Comparison of ENCODE assay signal across 10 mouse cellular contexts in the genomic region with DNA sequence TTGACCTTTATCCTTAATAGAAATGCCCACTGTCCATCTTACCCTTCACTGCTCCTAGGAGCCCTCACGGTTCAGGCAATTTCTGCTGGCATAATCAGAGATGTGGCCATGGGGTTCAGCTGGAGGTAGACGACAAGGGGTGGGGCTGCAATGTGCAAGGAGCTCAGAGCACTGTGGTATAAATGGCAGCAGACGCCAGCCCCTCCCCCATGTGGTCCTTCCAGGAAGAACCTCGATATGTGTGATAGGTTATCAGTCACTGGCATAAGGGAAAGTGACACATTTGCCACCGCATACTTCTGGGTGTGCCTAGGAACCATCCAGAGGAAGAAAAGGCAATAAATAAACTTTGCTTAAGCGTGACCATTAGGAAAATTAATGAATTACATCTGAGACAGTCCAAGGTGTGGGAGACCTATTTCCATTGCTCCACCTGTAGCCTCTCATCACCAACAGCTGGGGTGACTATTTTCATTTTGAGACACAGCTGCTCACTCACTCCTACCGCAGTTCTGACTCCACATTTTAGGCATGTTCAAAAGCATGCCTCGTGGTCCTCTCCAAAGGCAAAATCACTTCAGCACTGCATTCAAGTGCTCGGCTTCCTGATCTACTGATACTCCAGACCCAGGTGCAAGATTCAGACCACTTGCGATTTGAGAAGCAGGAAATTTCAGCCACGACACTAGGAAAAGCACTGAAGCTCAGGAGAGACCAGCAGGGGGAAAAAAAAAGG. TPM values are rescaled to one million over a fixed set of nuclear protein-coding genes. Genes with fewer than 3 reads are reported as not detected.
A peak's percentile ranks its signal among the peaks of the same experiment; 100 is the strongest.
DNase-seq lines count a peak whose midpoint lies in the region; ATAC-seq and TF ChIP-seq lines count a peak whose summit lies in the region.
"Had no signal": no experiment of that assay in that cellular context is flagged by ENCODE, and none has a peak within 500 bp of the region (broad histone marks: within the 10 kb centered on the region; RNA-seq: fewer than 3 reads in every experiment).

No protein-coding gene starts in this region.

- no peak overlapping the region for H3K4me3 ChIP-seq in hindbrain, embryonic 12.5 days
- no peak overlapping the region for H3K4me3 ChIP-seq in hindbrain, embryonic 16.5 days (ENCODE audit: low read length)
- no peak overlapping the region for H3K4me3 ChIP-seq in embryonic facial prominence, embryonic 12.5 days
- no peak overlapping the region for H3K4me3 ChIP-seq in heart, adult 2 months
- H3K4me3 ChIP-seq: embryonic facial prominence, embryonic 15.5 days had no signal

- no peak overlapping the region for H3K9ac ChIP-seq in hindbrain, embryonic 12.5 days
- no peak overlapping the region for H3K9ac ChIP-seq in hindbrain, embryonic 16.5 days (ENCODE audit: low read depth, low read length)
- no peak overlapping the region for H3K9ac ChIP-seq in embryonic facial prominence, embryonic 12.5 days
- H3K9ac ChIP-seq in heart, adult 2 months (ENCODE audit: low read depth, low read length), result no peak overlapping the region
- H3K9ac ChIP-seq: embryonic facial prominence, embryonic 15.5 days had no signal

- TF ChIP-seq POLR2A in heart, adult 2 months (IDR thresholded peaks at IDR 0.05; ENCODE audit: insufficient read depth, low read depth, low read length), result no peak

- no peaks in the 10 kb centered on the region for H3K79me2 ChIP-seq in heart, adult 2 months (replicated peaks; ENCODE audit: control insufficient read depth, insufficient read depth, low read length)

- H3K27ac ChIP-seq in hindbrain, embryonic 12.5 days, result no peak overlapping the region
- H3K27ac ChIP-seq in hindbrain, embryonic 16.5 days (ENCODE audit: low read depth, low read length), result no peak overlapping the region
- no peak overlapping the region for H3K27ac ChIP-seq in embryonic facial prominence, embryonic 12.5 days
- H3K27ac ChIP-seq in heart, adult 2 months, result no peak overlapping the region
- H3K27ac ChIP-seq: embryonic facial prominence, embryonic 15.5 days had no signal

- peak; percentile 46; the same call in 1 of the 2 replicates for ATAC-seq in hindbrain, embryonic 12.5 days (ENCODE audit: low FRiP score)
- ATAC-seq in hindbrain, embryonic 16.5 days, result no peak
- ATAC-seq in embryonic facial prominence, embryonic 12.5 days (ENCODE audit: insufficient number of reproducible peaks, insufficient read depth, low FRiP score, low TSS enrichment), result 0 out of 2 replicates have a peak, but pooled peaks have one; percentile 41

- no peaks in the 10 kb centered on the region for H3K9me3 ChIP-seq in hindbrain, embryonic 12.5 days (replicated peaks)
- H3K9me3 ChIP-seq in hindbrain, embryonic 16.5 days (ENCODE audit: control insufficient read depth, low read length), result no peaks in the 10 kb centered on the region
- H3K9me3 ChIP-seq in embryonic facial prominence, embryonic 12.5 days, result no peaks in the 10 kb centered on the region
- H3K9me3 ChIP-seq: embryonic facial prominence, embryonic 15.5 days had no signal

- 0 out of 2 replicates have a peak, but pooled peaks cover 4% of the 10 kb centered on the region for H3K4me1 ChIP-seq in hindbrain, embryonic 12.5 days
- H3K4me1 ChIP-seq in hindbrain, embryonic 16.5 days (ENCODE audit: control insufficient read depth, insufficient read depth, low read depth, low read length), result no peaks in the 10 kb centered on the region
- no peaks in the 10 kb centered on the region for H3K4me1 ChIP-seq in embryonic facial prominence, embryonic 12.5 days
- H3K4me1 ChIP-seq in heart, adult 2 months (ENCODE audit: control insufficient read depth, insufficient read depth, low read length), result no peaks in the 10 kb centered on the region

- no peaks in the 10 kb centered on the region for H3K36me3 ChIP-seq in hindbrain, embryonic 12.5 days
- H3K36me3 ChIP-seq in hindbrain, embryonic 16.5 days (ENCODE audit: control insufficient read depth, insufficient read depth, low read length), result no peaks in the 10 kb centered on the region
- H3K36me3 ChIP-seq in embryonic facial prominence, embryonic 12.5 days, result no peaks in the 10 kb centered on the region
- no peaks in the 10 kb centered on the region for H3K36me3 ChIP-seq in heart, adult 2 months (ENCODE audit: control insufficient read depth, insufficient read depth, low read length)
- H3K36me3 ChIP-seq: embryonic facial prominence, embryonic 15.5 days had no signal

- intact Hi-C loops in left cerebral cortex, postnatal 25 days (cut with DNase I), result no loop called here
- intact Hi-C loops in left cerebral cortex, postnatal 36 days (cut with DNase I), result no loop called here
- intact Hi-C loops in heart, adult 2 months (cut with DNase I), result no loop called here

- peak; percentile 9 for DNase-seq in ES-CJ7 (ENCODE audit: low read depth, low spot score)
- DNase-seq in lung, postnatal 36 days, result peak; percentile 61
- no peak for DNase-seq in left cerebral cortex, postnatal 25 days (ENCODE audit: low spot score in 2 of 2)
- no peak for DNase-seq in left cerebral cortex, postnatal 36 days (ENCODE audit: low spot score in 2 of 2)
- no peak for DNase-seq in heart, adult 2 months
- DNase-seq: kidney, postnatal 10 days had no signal

- no peak overlapping the region for H3K4me2 ChIP-seq in hindbrain, embryonic 12.5 days (replicated peaks)
- H3K4me2 ChIP-seq in hindbrain, embryonic 16.5 days (ENCODE audit: low read length), result no peak overlapping the region
- H3K4me2 ChIP-seq in embryonic facial prominence, embryonic 12.5 days (replicated peaks), result no peak overlapping the region
- H3K4me2 ChIP-seq: embryonic facial prominence, embryonic 15.5 days had no signal

- no peak for TF ChIP-seq CTCF in heart, adult 2 months (IDR thresholded peaks at IDR 0.05)

- H3K27me3 ChIP-seq in hindbrain, embryonic 12.5 days, result no peaks in the 10 kb centered on the region
- H3K27me3 ChIP-seq in hindbrain, embryonic 16.5 days (replicated peaks; ENCODE audit: control insufficient read depth, insufficient read depth, low read length), result no peaks in the 10 kb centered on the region
- H3K27me3 ChIP-seq in embryonic facial prominence, embryonic 12.5 days, result no peaks in the 10 kb centered on the region
- no peaks in the 10 kb centered on the region for H3K27me3 ChIP-seq in heart, adult 2 months (ENCODE audit: control insufficient read depth, insufficient read depth, low read length)
- H3K27me3 ChIP-seq: embryonic facial prominence, embryonic 15.5 days had no signal

- WGBS in hindbrain, embryonic 12.5 days, result 59% methylated on average over 11 of the region's 11 CpGs
- WGBS in hindbrain, embryonic 16.5 days, result 61% methylated on average over 11 of the region's 11 CpGs
- 65% methylated on average over 11 of the region's 11 CpGs for WGBS in embryonic facial prominence, embryonic 12.5 days
- 42% methylated on average over 11 of the region's 11 CpGs for WGBS in heart, adult 2 months

- no peak for TF ChIP-seq EP300 in heart, adult 2 months (IDR thresholded peaks at IDR 0.05; ENCODE audit: insufficient read depth, low read depth, low read length)

RNA-seq across cellular contexts. Expression of a gene that starts 29.7 kb away (rescaled TPM):
- 5.3 and 6.9 TPM in 2 replicates for polyA plus RNA-seq in hindbrain, embryonic 12.5 days (2016; fragmentation: Nextera tagmentation; extraction: Ambion mirVana)
- polyA plus RNA-seq in hindbrain, embryonic 16.5 days (2015; fragmentation: Nextera tagmentation; extraction: Ambion mirVana), result 7.7 and 8.6 TPM in 2 replicates
- polyA plus RNA-seq in embryonic facial prominence, embryonic 12.5 days (2016; fragmentation: Nextera tagmentation; extraction: Ambion mirVana), result 6.7 and 8.6 TPM in 2 replicates
- total RNA-seq in left cerebral cortex, postnatal 25 days (2021), result 10 to 100 TPM; 13.9 to 14.1 TPM
- 10 to 100 TPM; 11.7 to 14.9 TPM for total RNA-seq in left cerebral cortex, postnatal 36 days (2021)
- total RNA-seq in heart, adult 2 months (2021), result 1 to 10 TPM; 2.1 to 2.2 TPM
- 0.96 and 1.5 TPM in 2 replicates for polyA plus RNA-seq in heart, adult 2 months (2012; rRNA removed)

Comparison
In these comparisons a context has a peak if more than half of its experiments do, and no peak if none do; other contexts are left out.
1. DNase-seq: peak in ES-CJ7 (single experiment) and lung, postnatal 36 days (single experiment); none in left cerebral cortex, postnatal 25 days (0 of 2), left cerebral cortex, postnatal 36 days (0 of 2) and heart, adult 2 months (0 of 2).